20 mouse cellular contexts compared by ENCODE assay signal in genomic region chr8:26535816-26536215, GRCm38 (mm10).
DNase-seq lines count a peak whose midpoint lies in the region; ATAC-seq and TF ChIP-seq lines count a peak whose summit lies in the region.
"Had no signal": no experiment of that assay in that cellular context is flagged by ENCODE, and none has a peak within 500 bp of the region (broad histone marks: within the 10 kb centered on the region; RNA-seq: fewer than 3 reads in every experiment).

No protein-coding gene starts in this region.

- H3K36me3 ChIP-seq in limb, embryonic 11.5 days (ENCODE audit: control insufficient read depth, insufficient read depth, low read length), result no peaks in the 10 kb centered on the region
- H3K36me3 ChIP-seq in limb, embryonic 10.5 days, result no peaks in the 10 kb centered on the region
- no peaks in the 10 kb centered on the region for H3K36me3 ChIP-seq in stomach, postnatal 0 days (ENCODE audit: control insufficient read depth, insufficient read depth, low read length)
- H3K36me3 ChIP-seq: embryonic facial prominence, embryonic 10.5 days; hindbrain, embryonic 12.5 days; neural tube, embryonic 13.5 days had no signal

- no peak for TF ChIP-seq EP300 in stomach, postnatal 0 days (optimal IDR thresholded peaks at IDR 0.05)

- no peak overlapping the region for H3K27ac ChIP-seq in limb, embryonic 11.5 days (replicated peaks; ENCODE audit: low read depth, low read length)
- no peak overlapping the region for H3K27ac ChIP-seq in limb, embryonic 10.5 days
- no peak overlapping the region for H3K27ac ChIP-seq in stomach, postnatal 0 days (replicated peaks)
- H3K27ac ChIP-seq: embryonic facial prominence, embryonic 10.5 days; hindbrain, embryonic 12.5 days; neural tube, embryonic 13.5 days had no signal

- H3K4me3 ChIP-seq in limb, embryonic 11.5 days (ENCODE audit: low read depth, low read length), result no peak overlapping the region
- H3K4me3 ChIP-seq in limb, embryonic 10.5 days, result no peak overlapping the region
- no peak overlapping the region for H3K4me3 ChIP-seq in stomach, postnatal 0 days (ENCODE audit: low read depth, low read length)
- H3K4me3 ChIP-seq: embryonic facial prominence, embryonic 10.5 days; hindbrain, embryonic 12.5 days; neural tube, embryonic 13.5 days had no signal

- no peaks in the 10 kb centered on the region for H3K27me3 ChIP-seq in limb, embryonic 11.5 days (ENCODE audit: control insufficient read depth, insufficient read depth, low read length)
- peaks cover 26% of the 10 kb centered on the region for H3K27me3 ChIP-seq in limb, embryonic 10.5 days (ENCODE audit: low read depth, poor library complexity, severe bottlenecking)
- H3K27me3 ChIP-seq in stomach, postnatal 0 days (ENCODE audit: control insufficient read depth, insufficient read depth, low read length), result no peaks in the 10 kb centered on the region
- H3K27me3 ChIP-seq: hindbrain, embryonic 12.5 days; neural tube, embryonic 13.5 days had no signal

- H3K4me2 ChIP-seq in limb, embryonic 11.5 days (ENCODE audit: low read depth, severe bottlenecking), result no peak overlapping the region
- H3K4me2 ChIP-seq in stomach, postnatal 0 days (replicated peaks; ENCODE audit: low read depth), result no peak overlapping the region
- H3K4me2 ChIP-seq: hindbrain, embryonic 12.5 days; neural tube, embryonic 13.5 days had no signal

- H3K9ac ChIP-seq in limb, embryonic 11.5 days (ENCODE audit: low read length), result no peak overlapping the region
- H3K9ac ChIP-seq in stomach, postnatal 0 days (ENCODE audit: low read length), result no peak overlapping the region
- H3K9ac ChIP-seq: hindbrain, embryonic 12.5 days; neural tube, embryonic 13.5 days had no signal

- no peak for TF ChIP-seq CTCF in stomach, postnatal 0 days (IDR thresholded peaks at IDR 0.05; ENCODE audit: low read depth)

- ATAC-seq in limb, embryonic 11.5 days (ENCODE audit: insufficient number of reproducible peaks, low FRiP score, low TSS enrichment, low read depth), result no peak
- no peak for ATAC-seq in stomach, postnatal 0 days (ENCODE audit: low FRiP score, low TSS enrichment)
- ATAC-seq: inflammation-experienced regulatory T-cells, adult 6 months; lung, postnatal 0 days had no signal

- H3K4me1 ChIP-seq in limb, embryonic 11.5 days (ENCODE audit: control insufficient read depth, insufficient read depth, low read length), result no peaks in the 10 kb centered on the region
- H3K4me1 ChIP-seq in limb, embryonic 10.5 days, result no peaks in the 10 kb centered on the region
- H3K4me1 ChIP-seq in stomach, postnatal 0 days (replicated peaks; ENCODE audit: control insufficient read depth, insufficient read depth), result no peaks in the 10 kb centered on the region

- H3K9me3 ChIP-seq in limb, embryonic 11.5 days (ENCODE audit: control insufficient read depth, low read length), result no peaks in the 10 kb centered on the region
- no peaks in the 10 kb centered on the region for H3K9me3 ChIP-seq in limb, embryonic 10.5 days (replicated peaks)
- H3K9me3 ChIP-seq in stomach, postnatal 0 days (ENCODE audit: control insufficient read depth, low read length), result no peaks in the 10 kb centered on the region
- H3K9me3 ChIP-seq: embryonic facial prominence, embryonic 10.5 days; hindbrain, embryonic 12.5 days; neural tube, embryonic 13.5 days had no signal

- intact Hi-C loops in heart, postnatal 10 days (cut with DNase I), result no loop called here
- intact Hi-C loops in left cerebral cortex, postnatal 14 days (cut with DNase I), result no loop called here

- DNase-seq in heart, adult 11 months, result peak; percentile 62
- DNase-seq in heart, postnatal 10 days, result no peak
- peak; percentile 13 for DNase-seq in limb, embryonic 11.5 days (ENCODE audit: low spot score)
- DNase-seq in limb, embryonic 10.5 days (ENCODE audit: low spot score), result no peak
- DNase-seq in left cerebral cortex, postnatal 14 days (ENCODE audit: low spot score in 2 of 2), result peak; percentile 13 to 23
- peak; percentile 11 for DNase-seq in stomach, postnatal 0 days (ENCODE audit: low spot score)
- no peak for DNase-seq in lung, postnatal 10 days
- DNase-seq: cerebellum, adult 9-10 months; gastrocnemius, postnatal 25 days; kidney, adult 9 months; kidney, postnatal 4 days; layer of hippocampus, postnatal 36 days; liver; midbrain, embryonic 14.5 days; thymus, postnatal 14 days had no signal

- 44% methylated on average over 3 of the region's 3 CpGs for WGBS in limb, embryonic 11.5 days
- 48% methylated on average over 3 of the region's 3 CpGs for WGBS in limb, embryonic 10.5 days
- WGBS in stomach, postnatal 0 days, result 30% methylated on average over 3 of the region's 3 CpGs

Comparison
In these comparisons a context has a peak if more than half of its experiments do, and no peak if none do; other contexts are left out.
1. DNase-seq: peak in heart, adult 11 months (single experiment), limb, embryonic 11.5 days (single experiment), left cerebral cortex, postnatal 14 days (2 of 2) and stomach, postnatal 0 days (single experiment); none in heart, postnatal 10 days (0 of 2), limb, embryonic 10.5 days (single experiment) and lung, postnatal 10 days (single experiment).